Mouse (Mus musculus) CH12.LX (cell line): ENCODE measurements around the gene Aurka.

Source experiments
- CTCF ChIP-seq, 2 experiments: IDR thresholded peaks in 1 of 2; conservative IDR thresholded peaks in 1 of 2; 2 replicates each; pipeline ENCODE4 v1.5.1; 2011 to 2012; ENCODE audit warnings: low read depth in 2 of 2, low read length in 2 of 2, improper control_type of control experiment in 1 of 2, inconsistent platforms in 1 of 2, mild to moderate bottlenecking in 1 of 2, moderate library complexity in 1 of 2
- ETS1 ChIP-seq: conservative IDR thresholded peaks from 2 replicates; pipeline ENCODE4 v1.6.1; 2012; ENCODE audit warnings: low read depth, mild to moderate bottlenecking, inconsistent platforms, low read length, improper control_type of control experiment, moderate library complexity
- KAT2A ChIP-seq: IDR thresholded peaks from 2 replicates; pipeline ENCODE4 v1.6.1; 2012; ENCODE audit warnings: low read length, improper control_type of control experiment, inconsistent platforms; ENCODE audit not compliant: insufficient replicate concordance
- MEF2A ChIP-seq: IDR thresholded peaks from 2 replicates; pipeline ENCODE4 v1.6.1; 2014; ENCODE audit warnings: low read depth, mild to moderate bottlenecking, inconsistent platforms, low read length, improper control_type of control experiment, borderline replicate concordance
- MYC ChIP-seq: IDR thresholded peaks from 2 replicates; pipeline ENCODE4 v1.6.1; 2011; ENCODE audit warnings: low read depth, mild to moderate bottlenecking, improper control_type of control experiment, low read length
- NELFE ChIP-seq: IDR thresholded peaks from 2 replicates; pipeline ENCODE4 v1.6.1; 2011; ENCODE audit warnings: low read depth, low read length, improper control_type of control experiment

GRCm38 (mm10) chr2:172376999-172377515 lies 6.7 kb upstream of the Aurka start:
- TF ChIP-seq NELFE (no peak), KAT2A (no peak), ETS1 (no peak), MEF2A (no peak), MYC (no peak), CTCF (conservative IDR thresholded peaks at IDR 0.05 in 1 of 2, IDR thresholded peaks at IDR 0.05 in 1 of 2; ENCODE audit: low read depth in 2 of 2, low read length in 2 of 2) (no peak)
